Mouse (Mus musculus): ENCODE measurements around the gene Zfp36l1.

DNA sequence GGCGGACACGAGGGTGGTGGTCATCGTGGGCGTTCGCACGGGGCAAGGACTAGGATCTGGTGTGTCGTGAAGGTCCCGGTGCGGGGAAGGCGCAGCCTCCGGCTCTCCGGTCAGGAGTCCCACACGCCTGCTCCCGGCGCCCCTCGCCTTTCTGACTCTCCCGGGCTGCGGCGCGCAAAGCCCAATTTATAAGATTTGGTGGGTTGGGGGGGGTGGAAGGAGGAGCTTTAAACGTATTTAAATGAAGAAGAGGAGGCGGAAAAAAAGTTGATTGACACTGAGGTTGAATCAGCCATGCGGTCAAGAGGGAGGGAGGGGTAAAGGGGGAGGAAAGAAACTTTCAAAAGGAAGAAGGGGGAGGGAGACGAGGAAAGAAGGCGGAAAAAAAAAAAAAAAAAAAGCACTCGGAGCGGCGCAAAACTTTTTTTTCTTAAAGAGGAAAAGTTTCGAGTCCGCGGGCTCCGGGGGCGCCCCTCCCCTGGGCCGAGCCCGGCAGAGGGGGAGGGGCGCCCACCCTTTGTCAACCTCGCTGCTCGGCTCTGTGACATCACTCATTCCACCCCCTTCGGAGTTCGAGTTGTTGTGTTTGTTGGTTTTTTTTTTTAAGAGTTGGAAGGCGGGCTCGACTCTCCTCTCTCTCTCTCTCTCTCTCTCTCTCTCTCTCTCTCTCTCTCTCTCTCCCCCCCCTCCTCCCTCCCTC, at the start of gene Zfp36l1:
- TF ChIP-seq GATA1 (IDR thresholded peaks at IDR 0.05; ENCODE audit: borderline replicate concordance, low read length) (no peak), FLI1 (IDR thresholded peaks at IDR 0.05; ENCODE audit: low read length) (no peak)

All from megakaryocyte, embryonic 14.5 days (primary cell).